Mouse (Mus musculus) gastrocnemius, postnatal 14 days (tissue): ENCODE results near the gene Hist1h2bn. TPM values are rescaled to one million over a fixed set of nuclear protein-coding genes. Genes with fewer than 3 reads are reported as not detected.
"Not testable (repeated sequence)": the region's sequence is repeated elsewhere in the genome, so short reads cannot be mapped to it uniquely, and the experiment has no call there.

Experiments
- DNase-seq: peaks from one replicate; pipeline ENCODE4 v3.0.0; 2021; ENCODE audit warnings: mixed read lengths
- intact Hi-C: fragments of 180-260 bp; cut with DNase I; formaldehyde crosslinking; loops from one replicate; pipeline ENCODE4 v1.15.1; 2025; ENCODE audit warnings: low total_unique reads
- total RNA-seq, 2 experiments: library from RNA; stranded (reverse); gene quantifications; 2 replicates each; pipeline ENCODE4 v1.2.3; 2021

Hist1h2bn gene
- total RNA-seq, 2 experiments from 2014 or later, result 39.6 to 49.3 TPM

- DNase-seq, result peak; percentile 58
- intact Hi-C loops, result no loop called here
Observed at GRCm38 (mm10) chr13:21778814-21779766, 25.2 kb downstream of the Hist1h2bn start.

GRCm38 (mm10) chr13:21779767-21780731 is 26.1 kb downstream of the Hist1h2bn start, which contains the start of gene Hist1h1b:
Hist1h1b (minus strand) TSS chr13:21780625.
- DNase-seq, result peak; percentile 50
- intact Hi-C loops, result no loop called here

GRCm38 (mm10) chr13:21781021-21781555 is 27.2 kb downstream of the Hist1h2bn start:
- intact Hi-C loops, result no loop called here
- DNase-seq, result no peak

GRCm38 (mm10) chr13:21781639-21782038 is 27.7 kb downstream of the Hist1h2bn start:
- intact Hi-C loops, result no loop called here
- DNase-seq, result no peak

GRCm38 (mm10) chr13:21782361-21783254 is 28.7 kb downstream of the Hist1h2bn start:
- intact Hi-C loops, DNase-seq: not testable (repeated sequence)

- intact Hi-C loops, result no loop called here
- DNase-seq, result peak; percentile 7
Observed at GRCm38 (mm10) chr13:21783255-21783617, 29.3 kb downstream of the Hist1h2bn start, which contains the start of gene Hist1h3i. Hist1h3i (minus strand) TSS chr13:21783370.

GRCm38 (mm10) chr13:21783734-21784161 is 29.8 kb downstream of the Hist1h2bn start:
- no peak for DNase-seq
- intact Hi-C loops, result no loop called here

GRCm38 (mm10) chr13:21784311-21784710 is 30.4 kb downstream of the Hist1h2bn start:
- no peak for DNase-seq
- intact Hi-C loops, result no loop called here

GRCm38 (mm10) chr13:21786189-21786898 is 32.4 kb downstream of the Hist1h2bn start:
- intact Hi-C loops, result no loop called here
- no peak for DNase-seq

- peak; percentile 75 for DNase-seq
- intact Hi-C loops, result not testable (repeated sequence)
Observed at GRCm38 (mm10) chr13:21786899-21787629, 33.1 kb downstream of the Hist1h2bn start, which contains the start of the genes Hist1h2an and Hist1h2bp. Hist1h2an (minus strand) TSS chr13:21787218. Hist1h2bp (plus strand) TSS chr13:21787461.

- intact Hi-C loops, result no loop called here
Observed at GRCm38 (mm10) chr13:21787760-21788593, 34.1 kb downstream of the Hist1h2bn start.

GRCm38 (mm10) chr13:21789925-21790324 is 36.0 kb downstream of the Hist1h2bn start:
- DNase-seq, result no peak
- intact Hi-C loops, result no loop called here

More at GRCm38 (mm10) chr13:21787760-21788593, 34.1 kb downstream of the Hist1h2bn start:
- DNase-seq, result no peak

- DNase-seq, result no peak
- intact Hi-C loops, result no loop called here
Observed at GRCm38 (mm10) chr13:21790601-21791283, 36.8 kb downstream of the Hist1h2bn start.

- no peak for DNase-seq
- intact Hi-C loops, result no loop called here
Observed at GRCm38 (mm10) chr13:21795584-21795983, 41.7 kb downstream of the Hist1h2bn start.

- intact Hi-C loops, DNase-seq: not testable (repeated sequence)
Observed at GRCm38 (mm10) chr13:21797163-21797562, 43.2 kb downstream of the Hist1h2bn start.

GRCm38 (mm10) chr13:21803058-21803457 is 49.1 kb downstream of the Hist1h2bn start:
- DNase-seq, intact Hi-C loops: not testable (repeated sequence)
